Mouse (Mus musculus) cerebellum, adult 8-10 months (tissue): ENCODE results near the gene Pkd1l3.

Source experiments
- DNase-seq: peaks from one replicate; pipeline ENCODE4 v3.0.0; 2022

The Pkd1l3 gene

DNA sequence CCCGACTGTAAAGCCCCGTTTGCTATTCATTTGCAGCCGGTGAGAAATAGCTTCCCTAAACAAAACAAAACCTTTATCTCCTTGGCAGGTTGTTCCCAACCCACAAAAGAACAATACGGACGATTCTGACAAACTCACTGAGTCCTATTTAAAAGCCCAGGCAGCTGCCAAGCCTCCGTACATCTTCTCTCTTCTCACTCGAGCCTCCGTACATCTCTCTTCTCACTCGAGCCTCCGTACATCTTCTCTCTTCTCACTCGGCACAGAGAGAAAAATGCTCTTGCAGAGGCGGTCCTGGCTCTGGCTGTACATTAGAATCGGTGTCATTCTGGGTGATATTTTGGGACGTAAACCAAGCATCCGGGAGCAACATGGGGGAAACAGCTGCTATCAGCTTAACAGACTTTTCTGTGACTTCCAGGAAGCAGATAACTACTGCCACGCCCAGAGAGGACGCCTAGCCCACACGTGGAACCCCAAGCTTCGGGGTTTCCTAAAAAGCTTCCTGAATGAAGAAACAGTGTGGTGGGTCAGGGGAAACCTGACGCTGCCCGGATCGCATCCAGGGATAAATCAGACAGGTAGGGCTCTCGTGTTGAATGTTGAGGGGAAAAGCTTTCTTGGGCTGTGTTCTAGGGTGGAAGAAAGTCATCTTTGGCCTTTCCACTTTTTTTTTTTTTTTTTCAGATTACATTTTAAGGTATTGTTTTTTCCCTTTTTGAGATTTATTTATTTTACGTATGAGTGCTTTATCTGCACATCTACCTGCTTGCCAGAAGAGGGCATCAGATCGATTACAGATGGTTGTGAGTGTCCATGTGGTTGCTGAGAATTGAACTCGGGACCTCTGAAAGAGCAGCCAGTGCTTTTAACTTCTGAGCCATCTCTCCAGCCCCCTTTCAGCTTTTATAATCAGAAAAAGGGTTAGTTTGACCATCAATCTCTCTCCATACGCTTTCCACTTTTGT lies at the start of gene Pkd1l3:
Pkd1l3 (plus strand) TSS at position 275 of the 968 bp plus-strand sequence.
- no peak for DNase-seq

DNA sequence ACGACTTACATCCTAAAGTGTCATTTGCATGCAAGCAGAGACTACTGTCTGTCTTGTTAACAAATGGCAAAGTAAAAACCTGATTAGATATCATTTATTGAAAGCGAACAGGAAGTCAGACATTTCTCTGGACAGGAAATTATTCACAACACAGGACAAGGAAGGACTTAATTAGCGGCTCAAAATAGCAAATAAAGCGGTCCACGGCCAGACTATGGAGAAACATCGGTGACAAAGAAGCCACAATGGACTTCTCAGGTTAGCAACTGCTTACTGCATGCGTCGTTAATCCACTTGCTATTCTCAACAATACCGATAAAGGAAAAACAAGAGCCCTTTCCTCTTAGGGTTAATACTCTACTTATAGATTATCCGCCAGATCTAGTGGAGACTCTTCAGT lies 49.6 kb upstream of the Pkd1l3 start:
- DNase-seq, result no peak

DNA sequence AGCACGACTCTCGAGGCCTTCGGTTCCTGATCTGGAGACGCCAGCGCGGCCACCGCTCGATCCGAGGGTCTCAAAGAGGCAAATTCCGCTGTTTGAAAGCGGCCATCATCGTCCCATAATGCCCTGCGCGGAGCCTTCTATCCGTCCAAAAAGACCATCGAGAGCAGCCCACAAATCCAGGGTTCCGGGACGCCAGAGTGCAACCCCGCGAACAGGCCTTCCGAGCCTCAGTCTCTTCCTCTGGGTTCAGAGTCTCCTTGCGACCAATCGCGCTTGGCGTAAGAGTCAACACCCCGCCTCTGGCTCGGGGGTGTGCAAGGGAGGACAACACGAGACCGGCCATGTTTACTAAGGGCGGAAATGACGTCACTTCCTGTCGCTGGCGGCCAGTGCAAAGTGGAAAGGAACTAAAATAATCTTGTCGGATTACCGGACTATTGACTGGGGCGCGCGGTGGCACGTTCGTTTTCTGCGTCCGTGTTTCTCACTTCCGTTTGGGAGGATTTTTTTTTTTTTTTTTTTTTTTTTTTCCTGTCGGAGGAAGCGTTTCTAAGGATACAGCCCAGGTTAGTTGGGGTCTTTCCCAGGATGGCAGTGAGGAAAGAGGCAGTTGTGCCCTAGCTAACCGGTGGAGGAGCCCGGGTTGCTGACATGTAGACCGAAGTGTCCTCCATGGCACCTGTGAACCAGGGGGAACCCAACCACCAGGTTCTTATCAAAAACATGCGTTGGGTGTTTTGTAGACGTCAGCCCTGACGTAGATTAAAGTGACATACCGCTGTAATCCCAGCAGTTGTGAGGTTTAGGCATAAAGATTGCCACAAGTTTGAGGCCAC lies 48.6 kb upstream of the Pkd1l3 start, which contains the start of the genes Dhx38 and Txnl4b:
Dhx38 (minus strand) TSS at position 364 of the 836 bp plus-strand sequence.
Txnl4b (plus strand) TSS at position 395 of the 836 bp plus-strand sequence.
- peak; percentile 98 for DNase-seq

DNA sequence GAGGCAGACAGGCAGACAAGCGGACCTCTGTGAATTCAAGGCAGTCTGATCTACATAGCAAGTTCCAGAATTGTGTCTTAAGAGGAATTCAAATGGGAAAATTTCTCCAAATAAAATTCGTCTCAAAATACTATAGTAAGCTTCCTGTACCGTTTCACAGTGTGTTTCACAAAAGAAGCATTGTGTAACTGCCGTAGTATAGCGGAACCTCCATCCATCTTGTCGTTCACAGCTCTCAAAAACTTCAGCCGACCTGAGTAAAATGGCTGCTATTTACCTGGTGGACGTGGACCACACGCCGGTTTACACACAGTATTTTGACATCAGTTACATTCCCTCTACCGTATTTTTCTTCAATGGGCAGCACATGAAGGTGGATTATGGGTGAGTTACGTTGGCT lies 43.2 kb upstream of the Pkd1l3 start:
- no peak for DNase-seq

DNA sequence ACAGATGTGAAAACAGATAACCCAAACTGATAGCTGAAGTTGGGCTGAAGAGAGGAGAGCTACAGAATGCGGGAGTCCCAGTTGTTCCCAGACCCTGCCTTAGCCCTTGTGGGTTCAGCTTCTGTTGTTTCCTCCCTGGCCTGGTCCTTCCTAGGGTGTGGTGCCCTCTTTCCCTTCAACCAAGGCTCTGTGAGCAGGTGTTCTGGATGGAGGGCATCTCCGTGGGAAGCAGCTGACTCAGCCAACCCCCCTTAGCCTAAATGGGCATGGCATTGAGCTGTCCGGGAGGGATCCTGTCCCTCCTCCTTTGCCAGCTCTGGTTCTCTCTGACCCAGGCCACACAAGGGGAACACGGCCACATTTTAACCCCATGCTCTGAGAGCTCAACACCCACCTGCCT lies 38.0 kb upstream of the Pkd1l3 start:
- DNase-seq, result no peak

DNA sequence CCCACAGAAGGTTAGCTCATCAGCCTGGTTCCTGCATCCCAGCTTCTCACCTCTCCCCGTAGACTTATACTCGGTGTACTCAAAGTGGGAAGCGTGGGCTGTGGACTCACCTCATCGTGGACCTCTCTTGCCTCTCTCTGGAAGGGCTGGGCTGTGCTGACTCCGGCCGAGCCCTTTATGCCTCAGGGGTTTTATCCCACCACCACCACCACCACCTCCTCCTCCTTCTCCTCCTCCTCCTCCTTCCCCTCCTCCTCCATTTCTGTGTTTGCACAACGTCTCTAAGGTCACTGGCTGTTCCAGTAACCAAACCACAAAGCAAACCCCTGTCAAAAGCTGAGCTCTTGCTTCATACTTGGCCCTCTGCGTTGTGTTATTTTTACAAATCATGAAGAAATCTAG lies 35.4 kb upstream of the Pkd1l3 start, which contains the start of gene Hp:
Hp (minus strand) TSS at position 273 of the 402 bp plus-strand sequence.
- DNase-seq, result no peak

DNA sequence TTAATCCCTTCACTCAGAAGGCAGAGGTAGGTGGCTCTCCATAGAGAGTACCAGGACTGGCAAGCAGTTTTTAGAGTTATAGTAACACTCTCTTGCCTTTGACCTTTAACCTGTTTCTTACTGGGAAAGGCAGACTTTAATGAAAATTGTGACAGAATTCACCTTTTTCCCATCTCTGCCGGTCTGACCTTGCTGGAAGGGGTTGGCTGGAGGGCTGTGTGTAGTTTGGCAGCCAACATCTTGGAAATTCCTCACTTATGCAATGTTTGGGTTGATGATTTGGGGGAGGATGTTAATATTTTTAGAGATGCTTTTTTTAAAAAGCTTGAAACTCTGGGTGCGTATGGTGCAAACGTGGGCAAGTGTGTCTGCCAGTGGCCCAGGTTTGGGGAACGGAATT lies 30.0 kb upstream of the Pkd1l3 start:
- no peak for DNase-seq

DNA sequence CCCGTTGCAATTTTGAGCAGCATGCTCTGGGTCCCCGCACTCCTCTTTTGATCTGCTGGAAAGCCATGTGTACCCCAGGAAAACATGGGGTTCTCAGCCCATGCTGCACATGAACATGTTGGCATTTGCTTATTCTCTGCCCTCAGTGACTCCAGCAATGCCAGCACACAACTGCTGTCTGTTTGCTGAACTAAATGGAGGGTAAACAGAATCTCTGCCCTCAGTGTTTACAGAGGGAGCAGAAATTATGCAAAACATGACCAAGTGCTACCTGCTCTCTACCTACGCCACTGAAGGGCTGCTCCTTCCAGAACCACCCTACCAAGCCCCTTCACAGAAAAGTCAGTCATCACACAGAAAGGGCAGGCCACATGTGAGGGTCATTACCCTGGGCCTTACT lies 29.5 kb upstream of the Pkd1l3 start:
- no peak for DNase-seq

DNA sequence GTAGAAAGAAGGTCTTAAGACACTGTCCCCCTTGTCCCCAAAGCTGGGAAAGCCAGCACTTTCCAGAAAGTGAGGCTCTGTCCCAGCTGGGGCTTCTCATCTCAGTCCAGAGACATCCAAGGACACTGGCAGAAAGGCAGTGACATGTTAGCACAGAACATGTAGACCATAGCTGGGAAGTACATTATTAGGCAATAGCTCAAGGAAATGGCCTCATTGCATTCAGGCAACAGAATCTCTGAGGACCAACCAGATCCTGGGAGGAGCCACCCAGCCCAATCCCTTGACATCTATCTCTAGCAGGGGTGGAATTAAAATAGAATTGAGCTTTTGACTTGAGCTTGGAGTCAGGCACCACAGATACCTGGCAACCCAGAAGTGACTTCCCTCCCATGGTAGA lies 28.7 kb upstream of the Pkd1l3 start:
- no peak for DNase-seq

DNA sequence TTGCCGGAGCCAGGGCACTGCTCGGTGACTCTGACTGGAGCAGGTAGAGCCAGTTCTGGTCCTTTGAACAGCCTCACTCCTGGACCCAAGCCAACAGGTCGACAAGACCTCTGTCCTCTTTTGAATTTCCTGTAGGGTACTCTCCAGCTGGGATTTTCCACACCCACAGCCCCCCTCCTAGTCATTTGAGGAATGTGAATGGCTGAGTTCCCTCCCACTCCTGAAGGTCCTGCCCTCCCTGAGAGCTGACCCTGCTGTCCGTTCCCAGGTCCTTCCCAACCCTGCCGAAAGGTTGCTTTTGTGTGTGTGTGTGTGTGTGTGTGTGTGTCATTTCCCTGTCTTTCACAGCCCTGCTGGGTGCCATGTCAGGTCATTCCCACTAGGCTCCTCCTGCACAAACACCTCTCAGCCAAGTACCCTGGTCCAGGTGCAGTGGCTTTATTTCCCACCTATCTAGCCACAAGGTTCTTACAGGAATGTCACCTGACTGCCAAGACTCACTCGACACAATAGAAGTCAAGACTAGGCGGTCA lies 27.3 kb upstream of the Pkd1l3 start:
- DNase-seq, result no peak

DNA sequence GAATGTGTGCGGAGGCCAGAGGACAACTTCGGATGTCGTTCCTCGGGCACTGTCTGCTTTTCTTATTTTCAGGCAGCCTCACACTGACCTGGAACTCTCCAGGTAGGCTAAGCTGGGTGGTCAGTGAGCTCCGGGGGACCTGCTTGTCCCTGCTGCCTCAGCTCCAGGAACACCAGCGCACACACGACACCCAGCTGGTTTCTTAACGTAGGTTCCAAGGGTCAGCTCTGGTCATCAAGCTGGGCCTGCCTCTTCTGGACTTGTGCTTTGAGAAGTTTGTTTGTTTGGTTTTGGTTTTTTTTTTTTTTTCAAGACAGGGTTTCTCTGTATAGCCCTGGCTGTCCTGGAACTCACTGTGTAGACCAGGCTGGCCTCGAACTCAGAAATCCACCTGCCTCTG lies 23.4 kb upstream of the Pkd1l3 start:
- no peak for DNase-seq

DNA sequence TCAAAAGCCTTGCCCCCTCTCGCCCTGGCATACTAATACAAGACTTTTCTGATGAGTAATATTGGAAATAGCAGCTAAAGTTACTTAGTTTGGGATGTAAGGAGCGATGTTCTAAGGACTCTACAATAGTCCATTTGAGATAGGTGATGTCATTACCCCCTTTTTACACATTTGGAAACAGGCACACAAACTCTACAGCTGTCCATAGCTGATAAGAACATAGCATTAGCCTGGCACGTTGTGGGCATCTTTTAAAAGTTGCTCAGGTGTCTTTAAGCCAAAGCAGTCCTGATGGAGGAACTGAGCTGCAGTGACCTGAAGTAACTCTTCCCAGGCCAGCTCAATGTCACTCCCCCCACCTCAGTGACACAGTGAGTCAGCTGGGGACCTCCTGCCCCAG lies 22.9 kb upstream of the Pkd1l3 start:
- DNase-seq, result no peak

DNA sequence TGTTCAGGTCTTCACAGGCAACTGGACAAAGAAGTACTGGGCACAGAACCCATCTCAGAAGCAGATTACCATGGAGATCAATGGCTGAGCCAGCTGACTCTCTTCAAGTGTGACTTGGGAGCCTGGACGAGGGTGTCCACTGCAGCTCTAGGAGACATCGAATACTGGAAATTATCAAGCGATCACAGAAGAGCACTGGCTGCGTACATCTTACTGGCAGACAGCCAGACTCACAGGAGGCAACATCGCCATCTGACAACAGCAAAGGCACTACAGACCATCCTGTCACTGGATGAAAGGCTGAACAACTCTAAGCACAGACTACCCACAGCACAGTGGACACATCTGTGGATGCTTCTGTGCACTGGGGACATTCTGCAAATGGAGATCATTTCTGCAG lies 22.2 kb upstream of the Pkd1l3 start:
- DNase-seq, result no peak

DNA sequence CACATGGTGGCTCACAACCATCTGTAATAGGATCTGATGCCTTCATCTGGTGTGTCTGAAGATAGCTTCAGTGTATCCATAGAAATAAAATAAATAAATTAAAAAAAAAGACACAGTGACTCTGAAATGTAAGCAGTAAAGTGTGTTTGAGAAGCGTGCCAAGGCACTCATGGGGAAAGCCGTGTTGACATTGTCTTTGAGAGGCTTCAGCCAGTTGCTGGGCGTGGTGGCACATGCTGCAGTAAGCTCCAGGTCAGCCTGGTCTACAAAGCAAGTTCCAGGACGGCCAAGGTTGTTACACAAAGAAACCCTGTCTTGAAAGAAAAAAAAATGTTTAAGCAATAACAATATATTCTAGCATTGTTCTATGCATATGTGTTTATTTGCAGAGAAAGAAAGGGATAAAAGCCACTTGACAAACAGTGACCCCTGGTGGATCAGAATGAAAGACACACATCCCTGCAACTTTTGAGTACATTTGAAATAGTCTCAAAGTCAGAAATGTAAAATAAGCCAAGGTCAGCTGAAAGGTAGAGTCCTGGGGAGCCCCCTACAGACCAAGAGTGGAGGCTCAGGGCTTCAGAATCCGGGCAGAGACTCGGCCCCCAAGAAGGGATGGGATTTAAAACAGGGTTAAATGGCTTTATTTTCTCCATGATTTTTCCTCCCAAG lies 21.1 kb upstream of the Pkd1l3 start:
- DNase-seq, result no peak

DNA sequence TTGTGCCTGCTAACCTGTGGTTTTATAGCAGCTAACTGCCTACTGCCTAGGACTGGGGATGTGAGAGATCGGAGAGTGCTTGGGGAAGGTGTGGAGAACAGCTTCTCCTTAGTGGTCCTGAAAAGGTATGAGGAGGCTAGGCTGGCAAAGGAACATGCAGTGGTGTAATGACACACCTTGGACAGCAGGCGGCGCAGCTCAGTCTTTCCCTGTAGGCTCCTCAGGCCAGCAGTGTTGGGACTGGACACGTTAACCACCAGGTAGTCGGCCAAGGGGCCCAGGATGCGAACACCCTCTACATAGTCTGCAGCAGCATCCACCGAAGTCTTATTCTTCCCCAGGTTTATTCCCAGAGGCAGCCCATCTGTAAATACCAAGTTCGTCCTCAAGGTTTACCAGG lies 18.5 kb upstream of the Pkd1l3 start:
- peak; percentile 32 for DNase-seq

DNA sequence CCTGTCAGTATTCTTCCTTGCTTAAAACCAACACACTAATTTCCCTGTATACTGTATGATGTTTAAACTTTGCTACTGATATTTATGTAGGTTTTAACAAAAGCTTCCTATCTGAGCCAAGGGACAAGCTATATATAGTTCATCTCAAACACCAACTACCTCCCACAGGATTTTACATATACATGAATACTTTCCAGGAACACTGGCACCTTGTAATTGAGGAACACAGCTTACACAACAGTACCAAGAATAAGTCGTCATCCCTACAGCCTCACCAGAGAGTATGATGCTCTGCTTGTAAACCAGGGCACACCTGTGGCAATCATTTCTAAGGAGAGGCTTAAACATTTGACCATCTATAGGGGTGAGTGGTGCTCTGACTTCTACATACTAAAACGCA lies 7.6 kb upstream of the Pkd1l3 start:
- DNase-seq, result no peak

DNA sequence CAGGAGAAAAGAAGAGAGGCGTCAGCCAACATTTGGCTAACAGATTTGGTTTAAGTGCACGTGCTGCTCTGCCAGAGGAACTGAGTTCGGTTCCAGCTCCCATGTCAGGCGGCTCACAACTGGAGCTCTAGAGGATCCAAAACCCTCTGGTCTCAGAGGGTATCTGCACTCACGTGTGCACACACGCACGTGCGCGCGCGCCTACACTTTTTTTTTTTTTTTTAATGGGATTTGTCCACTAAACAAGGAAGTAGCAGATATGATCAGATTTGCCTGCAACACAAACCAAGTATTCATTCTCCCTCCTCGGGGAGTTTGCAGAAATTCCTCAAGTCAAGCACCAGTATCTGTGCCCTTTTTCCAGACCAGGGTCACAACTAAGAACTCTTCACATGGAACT lies 6.7 kb upstream of the Pkd1l3 start:
- no peak for DNase-seq

DNA sequence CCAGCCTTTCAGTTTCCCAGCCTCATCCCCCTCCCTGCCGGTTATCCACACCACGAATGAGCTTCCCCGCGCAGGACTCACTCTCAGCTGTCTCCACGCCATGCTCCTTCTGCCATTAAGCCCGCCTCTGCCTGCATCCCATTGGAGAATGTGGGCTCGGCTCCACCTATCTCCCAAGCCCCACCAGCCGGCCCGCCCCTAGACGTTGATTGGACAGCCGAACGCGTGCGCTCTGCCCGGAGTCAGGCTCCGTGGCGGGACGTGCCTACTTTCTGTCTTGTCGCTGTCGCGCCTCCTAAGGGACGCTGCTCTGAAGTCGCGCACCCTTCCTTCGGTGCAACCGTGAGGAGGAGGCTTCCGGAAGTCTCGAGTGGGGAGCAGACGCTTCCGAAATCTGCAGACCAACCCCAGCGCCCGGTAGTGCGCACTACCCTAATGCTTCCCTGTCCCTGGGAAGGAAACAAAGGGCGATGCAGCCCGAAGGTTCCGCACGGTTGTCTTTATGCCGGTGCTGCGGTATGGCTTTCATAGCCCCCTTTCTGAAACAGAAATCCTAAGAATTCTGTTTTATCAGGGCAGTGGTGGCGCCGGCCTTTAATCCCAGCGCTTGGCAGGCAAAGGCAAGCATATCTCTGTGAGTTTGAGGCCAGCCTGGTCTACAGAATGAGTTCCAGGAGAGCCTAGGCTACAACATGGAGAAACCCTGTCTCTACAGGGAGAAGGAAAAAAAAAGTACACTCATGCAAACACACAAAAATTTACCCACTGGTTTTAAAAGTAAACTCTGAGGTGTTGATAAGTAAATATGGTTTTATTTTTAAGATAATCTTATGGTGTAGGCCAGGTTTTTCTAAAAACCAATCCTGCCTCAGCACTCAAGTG lies 5.8 kb upstream of the Pkd1l3 start, which contains the start of gene Dhodh:
Dhodh (minus strand) TSS at position 403 of the 882 bp plus-strand sequence.
- peak; percentile 97 for DNase-seq

DNA sequence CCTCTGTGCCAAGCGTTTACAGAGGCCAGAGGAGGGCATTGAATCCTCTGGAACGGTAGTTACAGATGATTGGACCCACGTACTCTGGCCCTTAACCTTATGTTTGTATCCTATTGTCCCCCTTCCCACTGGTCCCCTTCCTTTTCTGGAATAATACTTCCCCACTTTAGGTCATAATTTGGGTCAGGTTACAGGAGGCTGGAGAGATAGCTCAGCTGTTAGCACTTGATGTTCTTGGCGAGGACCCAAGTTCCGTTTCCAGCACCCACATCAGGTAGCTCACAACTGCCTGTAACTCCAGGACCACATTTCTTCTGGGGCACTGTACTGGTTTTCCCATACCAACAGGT lies 5.2 kb upstream of the Pkd1l3 start:
- peak; percentile 21 for DNase-seq

DNA sequence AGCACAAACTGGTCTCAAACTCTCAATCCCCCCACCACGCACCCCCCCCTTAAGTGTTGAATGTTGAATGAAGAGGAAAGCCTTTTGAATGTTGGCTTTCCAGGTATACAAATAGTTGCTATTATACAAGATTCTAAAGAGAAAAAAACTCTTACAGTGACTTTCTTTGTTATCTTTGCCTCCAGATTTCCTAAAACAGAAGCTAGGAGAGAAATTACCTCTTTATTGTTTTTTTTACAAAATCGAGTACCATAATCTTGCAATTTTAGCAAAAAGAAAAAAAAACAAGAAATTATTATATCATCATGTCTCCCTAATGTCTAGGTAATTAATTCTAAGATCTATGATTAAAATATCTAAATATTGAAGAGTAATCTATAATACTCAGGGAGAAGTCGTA lies 1.3 kb downstream of the Pkd1l3 start:
- DNase-seq, result no peak

DNA sequence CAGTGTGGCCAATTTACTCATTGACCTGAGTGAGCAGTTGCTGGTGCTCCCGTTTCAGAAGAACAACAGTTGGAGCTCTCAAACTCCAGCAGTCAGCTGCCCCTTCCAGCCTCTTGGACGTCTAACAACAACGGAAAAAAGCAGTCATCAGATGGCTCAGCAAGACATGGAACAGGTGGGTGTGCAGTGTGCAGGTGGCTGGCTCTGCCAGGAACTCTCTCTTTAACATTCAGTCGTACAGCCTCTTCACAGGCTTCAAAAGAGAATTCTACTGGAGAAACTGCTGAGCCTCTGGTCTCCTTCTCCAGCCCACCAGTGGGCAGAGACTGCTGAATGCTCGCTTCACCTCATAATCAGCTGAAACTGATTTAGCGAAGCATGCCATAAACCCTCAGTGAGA lies 14.3 kb downstream of the Pkd1l3 start:
- no peak for DNase-seq

DNA sequence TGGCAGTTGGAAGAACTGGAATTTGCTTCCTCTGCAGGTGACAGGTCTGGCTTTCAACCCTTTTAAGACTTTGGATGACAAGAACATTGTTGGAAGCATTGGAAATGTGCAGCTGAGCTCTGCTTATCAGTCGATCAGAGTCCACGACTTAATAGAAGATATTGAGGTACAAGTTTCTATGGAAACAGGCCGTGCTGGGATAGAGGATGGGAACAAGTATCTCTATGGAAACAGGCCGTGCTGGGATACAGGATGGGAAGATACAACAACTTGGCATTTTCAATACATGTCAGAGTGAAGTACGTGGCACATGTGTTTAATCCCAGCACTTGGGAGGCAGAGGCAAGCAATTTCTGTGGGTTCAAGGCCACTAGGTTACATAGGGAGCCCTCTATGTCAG lies 18.2 kb downstream of the Pkd1l3 start:
- no peak for DNase-seq
